Mouse (Mus musculus) cerebellum, postnatal 4 days (tissue): Measurements from ENCODE around the gene Pphln1.
A peak's percentile ranks its signal among the peaks of the same experiment; 100 is the strongest.
"Not testable (repeated sequence)": the region's sequence is repeated elsewhere in the genome, so short reads cannot be mapped to it uniquely, and the experiment has no call there.

Experiments
- DNase-seq, 2 experiments: peaks; one replicate each; pipeline ENCODE4 v3.0.0; 2022; ENCODE audit warnings: low spot score in 2 of 2, mixed read lengths in 1 of 2

Pphln1 gene

DNA sequence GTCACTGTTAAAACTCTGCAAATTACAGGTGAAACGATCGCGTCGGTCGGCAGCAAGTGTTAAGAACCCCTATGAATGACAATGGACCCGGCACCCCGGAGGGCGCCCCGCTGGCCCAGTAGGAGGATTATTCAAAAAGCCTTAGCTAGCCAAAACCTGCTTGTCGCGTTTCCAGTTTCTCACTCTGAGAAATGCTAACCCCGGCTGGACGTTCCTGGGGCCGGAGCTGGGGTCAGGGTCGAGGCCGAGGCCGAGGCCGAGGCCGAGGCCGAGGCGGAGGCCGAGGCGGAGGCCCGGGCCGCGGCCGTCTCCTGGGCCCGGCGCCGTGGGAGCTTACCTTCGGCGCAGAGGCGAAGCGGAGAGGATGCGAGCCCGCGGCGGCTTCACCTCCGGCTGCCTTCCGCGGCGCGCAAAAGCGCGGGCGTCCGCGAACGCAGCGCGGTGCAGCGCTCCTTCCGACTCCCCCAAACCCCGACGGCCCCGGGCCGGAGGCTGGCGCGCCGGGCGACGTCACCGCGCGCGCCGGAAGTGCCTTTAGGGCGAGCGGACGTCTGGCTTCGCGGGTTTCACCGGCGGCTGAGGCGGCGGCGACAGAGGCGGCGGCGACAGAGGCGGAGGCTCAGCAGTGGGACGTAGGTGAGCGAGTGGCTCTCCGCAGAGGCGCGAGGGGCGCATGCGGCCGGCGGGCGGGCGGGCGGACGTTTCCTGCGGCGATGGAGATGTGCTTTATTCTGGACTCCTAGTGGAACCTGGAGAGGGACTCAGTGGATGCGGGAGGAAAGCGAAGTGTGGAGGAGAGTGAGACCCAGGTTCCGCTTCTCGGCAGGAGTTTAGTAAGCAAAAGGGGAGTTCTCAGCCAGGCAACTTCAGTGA, at the start of gene Pphln1, which contains the start of gene Zcrb1:
TSS of gene Pphln1 (plus strand) at position 525 of the 873 bp plus-strand sequence.
TSS of gene Zcrb1 (minus strand) at position 509 of the 873 bp plus-strand sequence.
- peak; percentile 59 to 82 for DNase-seq

DNA sequence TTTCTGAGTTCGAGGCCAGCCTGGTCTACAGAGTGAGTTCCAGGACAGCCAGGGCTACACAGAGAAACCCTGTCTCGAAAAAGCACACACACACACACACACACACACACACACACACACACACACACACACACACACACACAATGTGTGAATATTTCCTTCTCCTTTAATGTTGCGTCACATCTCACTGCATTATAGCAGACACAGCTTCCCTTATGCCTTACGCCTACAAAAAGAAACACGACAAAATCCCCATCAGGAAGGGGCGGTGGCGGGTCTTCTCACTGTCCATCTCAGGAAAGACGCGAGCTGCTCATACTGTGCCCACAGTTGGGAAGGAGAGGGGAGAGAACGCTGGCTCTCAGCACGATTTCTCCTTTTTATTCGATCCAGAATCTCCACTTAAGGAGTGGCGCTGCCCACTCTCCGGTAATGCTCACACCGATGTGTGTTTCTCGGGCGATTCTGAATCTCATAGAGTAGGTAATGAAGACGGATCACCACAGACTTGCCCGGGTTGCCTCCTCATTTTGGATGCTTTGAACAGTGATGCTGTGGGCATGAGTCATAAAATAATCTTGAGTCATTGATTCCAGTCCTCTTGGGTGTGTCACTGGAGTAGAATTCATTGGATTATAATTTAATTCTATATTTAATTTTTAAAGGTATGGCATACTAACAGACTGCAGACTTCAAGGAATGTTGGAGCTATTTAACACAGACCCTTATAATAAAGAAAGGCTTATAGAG, 39.6 kb upstream of the Pphln1 start:
- DNase-seq, result no peak

DNA sequence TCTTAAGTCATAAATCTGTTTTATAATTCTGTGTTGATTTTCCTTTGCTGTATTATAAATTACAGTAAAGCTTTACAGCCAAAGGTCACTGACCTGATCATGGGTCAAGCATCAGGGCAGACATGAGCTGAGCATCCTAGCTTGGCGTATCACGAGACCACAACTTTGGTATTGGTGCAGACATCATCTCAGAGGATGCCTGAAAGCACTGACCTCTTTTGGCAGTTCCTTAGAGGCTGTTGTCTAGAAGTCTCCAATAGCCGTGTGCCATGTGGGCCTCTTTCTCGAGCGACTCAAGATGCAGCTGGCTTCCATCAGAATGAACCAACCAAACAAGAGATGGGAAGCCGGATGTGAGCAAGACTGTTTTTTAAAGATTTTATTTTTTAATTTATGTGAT, 32.6 kb upstream of the Pphln1 start:
- DNase-seq, result no peak

DNA sequence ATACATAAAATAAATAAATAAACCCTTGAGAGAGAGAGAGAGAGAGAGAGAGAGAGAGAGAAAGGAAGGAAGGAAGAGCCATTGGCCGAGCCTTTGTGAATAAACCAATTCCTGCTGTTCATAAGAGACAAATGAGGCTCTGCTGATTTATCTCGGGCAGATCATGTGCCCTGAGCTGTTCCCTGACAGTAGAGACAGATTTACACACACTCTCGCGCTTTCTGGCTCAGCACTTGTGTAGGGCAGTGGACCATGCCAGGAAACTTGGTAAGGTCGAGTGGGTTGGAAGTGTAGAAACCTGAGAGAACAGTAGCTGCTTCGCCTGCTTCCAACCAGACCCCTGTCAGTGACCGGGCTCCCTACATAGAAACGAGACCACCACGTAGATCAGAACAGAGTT, 29.6 kb upstream of the Pphln1 start:
- DNase-seq, result no peak

DNA sequence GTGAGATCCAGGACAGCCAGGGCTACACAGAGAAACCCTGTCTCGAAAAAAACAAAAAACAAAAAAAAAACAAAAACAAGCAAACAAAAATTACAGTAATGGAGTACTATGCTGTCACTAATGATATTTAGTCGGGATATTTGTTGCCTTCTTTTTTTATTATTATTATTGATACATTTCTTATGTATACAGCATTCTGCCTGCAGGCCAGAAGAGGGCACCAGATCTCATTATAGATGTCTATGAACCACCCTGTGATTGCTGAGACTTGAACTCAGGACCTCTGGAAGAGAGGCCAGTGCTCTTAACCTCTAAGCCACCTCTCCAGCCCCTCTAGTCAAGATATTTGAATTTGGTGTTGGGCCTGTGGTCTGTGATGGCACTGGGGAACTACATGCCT, 26.3 kb upstream of the Pphln1 start:
- no peak for DNase-seq

DNA sequence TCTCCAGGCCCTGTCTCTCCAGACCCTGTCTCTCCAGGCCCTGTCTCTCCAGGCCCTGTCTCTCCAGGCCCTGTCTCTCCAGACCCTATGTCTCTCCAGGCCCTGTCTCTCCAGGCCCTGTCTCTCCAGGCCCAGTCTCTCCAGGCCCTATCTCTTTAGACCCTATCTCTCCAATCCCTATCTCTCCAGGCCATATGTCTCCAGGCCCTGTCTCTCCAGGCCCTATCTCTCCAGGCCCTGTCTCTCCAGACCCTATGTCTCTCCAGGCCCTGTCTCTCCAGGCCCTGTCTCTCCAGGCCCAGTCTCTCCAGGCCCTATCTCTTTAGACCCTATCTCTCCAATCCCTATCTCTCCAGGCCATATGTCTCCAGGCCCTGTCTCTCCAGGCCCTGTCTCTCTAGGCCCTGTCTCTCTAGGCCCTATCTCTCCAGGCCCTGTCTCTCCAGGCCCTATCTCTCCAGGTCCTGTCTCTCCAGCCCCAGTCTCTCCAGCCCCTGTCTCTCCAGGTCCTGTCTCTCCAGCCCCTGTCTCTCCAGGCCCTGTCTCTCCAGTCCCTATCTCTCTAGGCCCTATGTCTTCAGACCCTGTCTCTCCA, 25.5 kb upstream of the Pphln1 start:
- not testable (repeated sequence) for DNase-seq

DNA sequence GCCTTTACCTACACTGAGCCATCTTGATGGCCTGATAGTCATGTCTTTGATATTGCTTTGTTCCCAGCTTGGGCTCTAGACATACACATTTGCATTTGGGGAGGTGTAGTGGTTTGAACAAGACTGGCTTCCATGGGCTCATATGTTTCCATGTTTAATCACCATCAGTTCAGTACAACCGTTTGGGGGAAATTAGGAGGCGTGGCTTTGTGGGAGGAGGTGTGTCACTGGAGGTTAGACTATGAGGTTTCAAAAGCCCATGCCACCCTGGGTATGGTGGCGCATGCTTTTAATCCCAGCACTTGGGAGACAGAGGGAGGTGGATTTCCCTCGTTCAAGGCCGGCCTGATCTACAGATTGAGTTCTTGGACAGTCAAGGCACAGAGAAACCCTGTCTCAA, 22.5 kb upstream of the Pphln1 start:
- DNase-seq, result no peak

DNA sequence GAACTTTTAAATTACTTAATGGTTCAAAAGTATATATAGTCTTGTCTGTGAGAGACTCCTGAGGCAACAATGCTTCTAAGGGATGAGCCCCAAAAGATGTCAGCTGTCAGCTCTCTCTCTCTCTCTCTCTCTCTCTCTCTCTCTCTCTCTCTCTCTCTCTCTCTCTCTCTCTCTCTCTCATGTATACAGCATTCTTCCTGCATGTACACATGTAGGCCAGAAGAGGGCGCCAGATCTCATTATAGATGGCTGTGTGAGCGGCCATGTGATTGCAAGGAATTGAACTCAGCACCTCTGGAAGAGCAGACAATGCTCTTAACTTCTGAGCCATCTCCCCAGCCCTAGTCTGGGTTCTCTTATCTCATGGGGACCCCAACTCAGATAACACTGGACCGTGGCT, 19.0 kb upstream of the Pphln1 start:
- no peak for DNase-seq

DNA sequence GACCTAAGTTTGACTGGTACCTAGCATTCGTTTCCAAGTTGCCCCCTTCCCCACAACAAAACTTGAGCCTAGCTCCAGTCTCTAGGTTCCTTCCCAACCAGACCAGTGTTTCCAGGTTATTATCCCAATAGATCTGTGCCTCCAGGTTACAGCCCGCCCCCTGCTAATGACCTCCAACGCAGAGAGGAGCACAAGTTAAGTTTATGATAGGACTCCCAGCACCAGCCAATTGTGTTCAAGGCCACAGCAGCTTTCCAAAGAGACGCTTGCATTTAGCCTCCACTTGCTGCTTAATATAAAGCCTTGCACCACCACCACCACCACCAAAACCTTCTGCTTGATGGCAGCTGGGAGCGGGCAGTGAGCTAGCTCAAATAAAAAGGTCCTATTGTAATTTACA, 16.8 kb upstream of the Pphln1 start:
- no peak for DNase-seq

DNA sequence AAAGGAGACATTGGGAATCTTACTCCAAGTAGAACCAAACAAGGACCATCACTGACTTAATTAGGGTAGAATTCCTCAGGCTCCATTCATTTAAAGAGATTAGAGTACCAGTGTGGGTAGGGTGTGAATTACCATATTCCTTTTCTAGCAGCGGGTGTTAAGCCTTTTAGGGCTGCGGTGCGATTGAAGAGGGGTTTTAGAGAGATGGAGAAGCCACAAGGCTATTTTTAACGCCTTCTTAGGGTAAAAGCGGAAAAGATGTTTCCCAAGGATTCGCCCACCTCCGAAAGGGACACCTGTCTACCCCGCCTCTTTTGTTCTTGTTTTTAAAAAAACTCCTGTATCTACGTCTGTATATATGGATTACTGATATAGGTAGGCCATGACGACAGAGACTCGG, 881 bp upstream of the Pphln1 start:
- DNase-seq, result no peak

DNA sequence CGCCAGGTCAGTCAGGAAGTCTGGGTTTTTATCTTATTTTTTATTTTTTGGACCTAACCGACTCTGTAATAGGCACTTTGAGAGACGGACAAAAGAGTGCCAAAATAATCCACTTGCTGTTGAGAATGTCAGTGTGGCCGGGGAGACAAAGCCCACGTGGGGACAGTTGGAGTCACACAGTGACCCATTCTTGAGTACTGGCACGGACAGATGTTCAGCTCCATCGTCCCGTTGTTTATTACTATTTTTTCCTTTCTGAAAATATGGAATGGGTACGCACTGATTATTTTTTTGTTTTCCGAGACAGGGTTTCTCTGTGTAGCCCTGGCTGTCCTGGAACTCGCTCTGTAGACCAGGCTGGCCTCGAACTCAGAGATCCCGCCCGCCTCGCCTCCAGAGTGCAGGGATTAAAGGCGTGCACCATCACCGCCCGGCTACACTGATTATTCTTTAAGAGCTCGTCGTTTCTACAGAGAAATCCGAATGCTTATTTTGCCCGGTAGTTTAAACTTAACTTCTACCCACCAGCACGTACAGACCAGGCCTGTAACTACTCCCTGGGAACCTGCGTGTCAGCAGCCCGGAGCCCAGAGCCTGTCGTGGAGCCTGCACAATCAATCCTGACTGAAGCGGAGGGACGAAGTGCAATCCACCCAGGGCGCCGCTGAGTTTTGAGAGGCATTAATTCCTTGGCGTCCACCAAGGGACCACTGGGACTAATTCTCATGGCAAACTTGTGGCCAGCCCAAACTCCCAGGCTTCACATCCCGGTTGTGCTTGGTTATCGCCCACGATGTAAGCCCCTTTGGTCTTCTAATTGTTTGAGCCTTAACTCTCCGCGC, 770 bp downstream of the Pphln1 start:
- no peak for DNase-seq

DNA sequence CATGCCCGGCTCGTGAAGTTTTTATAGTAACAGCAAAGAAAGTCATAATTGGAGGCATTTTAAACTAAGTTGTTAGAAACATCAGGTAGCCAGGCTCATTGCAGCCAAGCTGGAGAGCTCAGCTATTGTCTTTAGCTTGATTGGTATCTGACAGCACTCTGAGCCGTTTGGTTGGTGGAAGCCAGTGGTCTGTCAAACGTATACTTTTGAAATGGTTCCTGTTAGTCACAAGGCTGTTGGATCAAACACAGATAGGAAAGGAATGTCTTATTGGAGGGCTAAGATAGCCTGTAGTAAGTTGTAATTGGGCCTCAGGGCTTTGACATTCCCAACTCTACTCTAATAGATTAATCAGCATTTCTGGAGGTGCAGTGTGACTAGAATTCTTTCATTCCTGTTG, 3.3 kb downstream of the Pphln1 start:
- no peak for DNase-seq

DNA sequence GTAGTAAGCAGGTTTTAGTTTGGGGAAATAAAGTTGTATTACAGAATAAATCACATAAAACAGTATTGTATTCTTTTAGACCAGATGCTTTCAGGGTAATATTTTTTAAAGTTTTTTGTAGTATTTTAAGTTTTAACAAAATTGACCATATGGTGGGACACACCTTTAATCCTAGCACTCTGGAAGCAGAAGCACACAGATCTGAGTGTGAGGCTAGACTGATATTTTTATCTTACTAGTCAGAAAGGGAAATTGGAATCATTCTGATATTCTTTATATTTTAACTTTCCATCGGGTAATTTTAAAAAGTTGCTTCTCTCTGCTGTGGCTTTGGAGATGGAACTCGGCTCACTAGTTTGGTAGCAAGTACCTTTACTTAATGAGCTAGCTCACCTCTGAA, 4.6 kb downstream of the Pphln1 start:
- no peak for DNase-seq

DNA sequence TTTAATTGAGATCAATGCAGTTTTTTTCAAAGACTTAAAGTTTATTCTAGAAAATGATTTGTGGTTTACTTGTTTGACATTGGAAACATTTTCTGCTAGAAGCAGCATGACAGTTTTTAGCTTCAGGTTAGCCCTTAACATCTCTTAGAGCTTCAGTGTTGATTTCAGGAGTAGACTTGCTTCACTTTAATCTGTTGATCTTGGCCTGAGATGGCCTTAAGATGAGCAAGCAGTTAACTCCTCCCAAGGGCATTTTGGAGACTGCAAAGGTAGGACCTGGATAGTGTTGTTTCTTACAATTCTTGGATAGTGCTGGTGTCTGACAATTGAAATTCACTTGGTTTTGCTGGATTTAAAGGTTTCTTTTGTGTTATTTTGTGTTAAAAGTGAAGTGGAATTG, 6.7 kb downstream of the Pphln1 start:
- DNase-seq, result no peak

DNA sequence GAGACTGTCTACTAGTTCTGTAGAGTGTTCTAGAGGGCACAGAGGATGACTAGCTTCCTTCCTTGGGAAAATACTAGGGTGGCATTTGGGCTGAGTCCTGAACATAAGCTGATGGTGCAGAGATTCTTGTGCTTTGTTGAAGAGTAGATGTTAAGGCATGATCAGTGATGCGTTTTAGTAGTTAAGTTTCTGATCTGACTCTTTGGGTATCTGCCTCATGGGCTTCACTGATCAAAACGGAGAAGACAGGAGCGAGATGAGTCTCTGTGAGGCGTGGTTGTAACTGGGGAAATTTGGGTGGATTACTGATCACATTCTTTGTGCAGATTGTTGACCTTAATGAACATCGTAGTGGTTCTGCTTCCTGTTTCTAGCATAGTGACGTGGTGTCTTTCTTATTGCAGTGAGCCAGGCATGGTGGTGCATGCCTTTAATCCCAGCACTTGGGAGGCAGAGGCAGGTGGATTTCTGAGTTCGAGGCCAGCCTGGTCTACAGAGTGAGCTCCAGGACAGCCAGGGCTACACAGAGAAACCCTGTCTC, 7.4 kb downstream of the Pphln1 start:
- no peak for DNase-seq

DNA sequence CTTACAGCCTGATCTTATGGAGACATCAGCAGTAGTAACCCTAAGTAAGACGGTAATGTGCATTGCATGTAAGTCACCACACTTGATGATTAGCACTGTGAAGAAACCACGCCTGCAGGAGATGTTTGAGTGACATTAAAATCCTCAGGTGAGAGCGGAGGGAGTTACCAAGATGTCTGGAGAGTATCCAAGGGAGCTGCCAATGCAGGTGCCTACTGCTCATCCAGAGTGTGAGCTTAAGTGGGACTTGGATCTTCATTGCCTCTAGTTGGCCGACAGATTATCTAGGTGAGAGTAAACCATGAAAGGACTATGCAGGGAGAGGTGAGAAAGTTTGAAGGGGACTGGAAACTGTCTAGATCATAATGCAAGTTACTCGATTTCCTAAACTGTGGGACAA, 8.3 kb downstream of the Pphln1 start:
- no peak for DNase-seq

DNA sequence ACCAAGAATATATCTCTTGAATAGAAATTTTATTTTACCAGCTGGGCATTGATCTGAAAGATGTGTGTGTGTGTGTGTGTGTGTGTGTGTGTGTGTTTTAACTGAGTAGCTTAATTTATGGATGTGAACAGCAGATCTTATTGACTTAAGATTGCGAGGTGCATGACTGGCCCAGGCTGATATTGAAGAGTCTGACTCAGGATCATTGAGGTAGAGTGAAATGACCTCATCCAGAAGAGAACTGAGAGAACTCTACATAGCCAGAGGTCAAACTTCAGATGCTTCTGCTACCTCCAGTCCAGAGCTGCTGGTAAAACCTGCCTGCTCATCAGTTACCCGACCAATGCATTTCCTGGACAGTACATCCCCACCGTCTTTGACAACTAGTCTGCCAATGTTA, 14.3 kb downstream of the Pphln1 start:
- no peak for DNase-seq

DNA sequence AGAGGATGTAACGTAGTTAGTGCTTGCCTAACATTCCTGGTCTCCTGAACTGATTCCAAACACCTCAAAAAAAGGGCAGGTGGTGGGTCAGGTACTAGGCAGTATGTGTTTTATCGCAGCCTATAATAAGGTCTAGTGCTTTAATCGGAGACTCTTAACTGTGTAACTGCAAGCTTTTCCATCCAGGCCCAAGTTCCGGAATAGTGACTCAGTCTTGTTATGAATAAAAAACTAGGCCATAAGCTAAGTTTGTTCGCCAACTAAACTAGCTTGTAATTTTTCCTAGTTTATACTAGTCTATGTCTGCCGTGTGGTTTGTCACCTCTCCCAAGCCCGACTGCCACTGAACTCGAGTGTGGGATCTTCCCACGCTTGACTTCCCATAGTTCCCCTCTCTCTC, 16.3 kb downstream of the Pphln1 start:
- no peak for DNase-seq

DNA sequence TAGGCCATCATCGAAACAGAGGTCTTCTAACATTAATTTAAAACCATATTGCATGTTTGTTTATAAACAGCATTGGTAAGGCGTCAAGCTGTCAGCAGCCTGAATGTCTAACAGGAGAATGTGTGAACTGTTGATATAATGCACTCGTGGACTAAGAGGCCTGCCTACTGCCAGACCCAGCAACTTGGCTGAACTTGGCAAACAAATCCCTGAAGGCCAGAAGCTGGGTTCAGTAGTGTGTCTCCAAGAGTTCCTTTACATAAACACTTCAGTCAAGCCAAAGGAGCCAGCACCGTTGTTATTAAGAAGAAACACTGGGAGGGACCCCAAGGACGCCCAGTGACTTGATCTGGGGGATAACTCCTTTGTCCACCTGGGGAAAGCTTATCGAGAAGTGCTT, 18.1 kb downstream of the Pphln1 start:
- no peak for DNase-seq

DNA sequence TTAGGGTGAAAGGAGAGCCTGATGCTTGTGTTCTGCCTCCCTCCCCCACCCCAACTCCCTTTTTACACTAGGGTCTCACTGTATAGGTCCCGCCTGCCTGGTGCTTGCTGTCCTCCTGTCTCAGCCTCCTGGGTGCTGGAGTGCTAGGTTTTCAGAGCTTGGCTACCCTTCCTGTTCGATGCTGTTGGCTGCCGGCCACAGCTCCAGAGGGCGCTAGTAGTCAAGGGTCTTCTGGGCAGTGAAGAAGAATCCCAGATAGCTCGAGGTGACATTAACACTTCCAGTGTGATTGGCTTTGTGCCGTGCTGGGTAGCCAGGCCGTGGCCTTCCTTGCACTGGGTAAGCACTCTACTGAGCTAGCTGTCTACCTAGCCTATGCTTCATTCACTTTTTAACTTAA, 22.4 kb downstream of the Pphln1 start:
- no peak for DNase-seq

DNA sequence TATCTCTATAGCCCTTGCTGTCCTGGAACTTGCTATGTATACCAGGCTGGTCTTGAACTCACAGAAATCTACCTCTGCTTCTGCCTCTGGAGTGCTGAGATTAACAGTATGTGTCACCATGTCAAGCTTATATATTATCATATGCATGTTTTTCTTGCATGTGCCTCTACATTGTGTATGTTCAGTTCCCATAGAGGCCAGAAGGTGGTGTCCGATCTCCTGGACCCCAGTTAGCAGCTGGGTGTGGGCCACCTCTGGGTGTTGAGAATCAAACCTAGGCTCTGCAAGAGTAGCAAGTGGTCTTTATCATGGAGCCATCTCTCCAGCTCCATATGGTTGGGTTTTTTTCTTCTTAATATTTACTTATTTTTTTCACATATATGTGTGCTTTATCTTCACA, 24.4 kb downstream of the Pphln1 start:
- DNase-seq, result no peak

DNA sequence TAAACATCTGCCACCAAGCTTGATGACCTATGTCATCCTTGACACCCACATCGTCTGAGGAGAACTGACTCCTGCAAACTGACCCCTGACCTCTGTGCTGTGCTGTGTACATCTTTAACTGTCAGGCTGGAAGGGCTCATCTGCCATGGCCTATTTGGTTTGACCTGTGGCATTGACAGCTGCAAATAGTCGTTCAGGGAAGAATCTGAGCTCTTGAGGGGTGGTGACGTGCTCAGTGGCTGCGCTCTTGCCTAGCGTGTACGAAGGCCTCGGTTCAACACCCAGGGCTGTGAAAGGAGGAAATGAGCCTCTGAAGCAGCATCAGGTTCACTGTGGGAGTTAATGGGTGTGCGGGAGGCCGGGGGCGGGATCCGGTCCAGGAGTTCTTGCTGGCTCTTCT, 35.7 kb downstream of the Pphln1 start:
- DNase-seq, result no peak
